Mouse (Mus musculus) G1E (cell line): Measurements from ENCODE around the gene Cux1. TPM values are rescaled to one million over a fixed set of nuclear protein-coding genes. Genes with fewer than 3 reads are reported as not detected.

Experiments
- ATAC-seq: 2 replicates; pipeline ENCODE4 v1.8.0; 2016; ENCODE audit warnings: mild to moderate bottlenecking; ENCODE audit not compliant: insufficient number of reproducible peaks, poor library complexity, low FRiP score, severe bottlenecking; ENCODE audit errors: extremely low read depth
- DNase-seq: peaks from one replicate; pipeline ENCODE4 v3.0.0; 2012; ENCODE audit warnings: low spot score
- H3K27me3 ChIP-seq: 2 replicates; pipeline ENCODE4 v1.6.1; 2012; ENCODE audit warnings: mild to moderate bottlenecking, low read length, inconsistent platforms; ENCODE audit not compliant: insufficient read depth
- H3K36me3 ChIP-seq: replicated peaks from 2 replicates; pipeline ENCODE3; 2012; ENCODE audit warnings: mild to moderate bottlenecking, inconsistent platforms
- H3K4me1 ChIP-seq: 2 replicates; pipeline ENCODE4 v1.6.1; 2012; ENCODE audit warnings: low read depth, low read length, inconsistent platforms, mixed read lengths; ENCODE audit not compliant: insufficient read depth
- H3K4me3 ChIP-seq: 2 replicates; pipeline ENCODE4 v1.5.1; 2012; ENCODE audit warnings: low read depth, mild to moderate bottlenecking, inconsistent platforms, low read length, moderate library complexity, mixed read lengths
- H3K9me3 ChIP-seq: replicated peaks from 2 replicates; pipeline ENCODE4 v1.6.1; 2012; ENCODE audit warnings: inconsistent platforms
- CTCF ChIP-seq: IDR thresholded peaks from 2 replicates; pipeline ENCODE4 v1.5.1; 2012; ENCODE audit warnings: low read depth, low read length, inconsistent platforms, mixed read lengths
- GATA1 ChIP-seq: IDR thresholded peaks from 2 replicates; pipeline ENCODE4 v1.6.1; 2012; ENCODE audit warnings: borderline replicate concordance, low read length, inconsistent platforms, mixed read lengths
- GATA2 ChIP-seq: IDR thresholded peaks from 2 replicates; pipeline ENCODE4 v1.6.1; 2012; ENCODE audit warnings: low read depth, low read length, inconsistent platforms, borderline replicate concordance
- POLR2AphosphoS5 ChIP-seq: IDR thresholded peaks from 2 replicates; pipeline ENCODE4 v1.6.1; 2012; ENCODE audit warnings: low read depth, low read length, inconsistent platforms; ENCODE audit not compliant: insufficient replicate concordance
- TAL1 ChIP-seq: conservative IDR thresholded peaks from 2 replicates; pipeline ENCODE4 v1.6.1; 2012; ENCODE audit warnings: low read depth, low read length, inconsistent platforms, mixed read lengths
- polyA plus RNA-seq: library from polyadenylated mRNA; stranded (reverse); fragments of >175 nt; gene quantifications from 2 replicates; pipeline ENCODE4 v1.2.3, GENCODE M21; 2012
- total RNA-seq, 2 experiments: library from RNA; stranded (forward) in 1 of 2; stranded (reverse) in 1 of 2; fragments of 200-1000 nt in 1 of 2; fragments of >200 nt in 1 of 2; fragmentation: Nextera tagmentation in 1 of 2; gene quantifications; 2 replicates each; pipeline ENCODE4 v1.2.3; 2014 to 2017

The Cux1 gene
- total and polyA plus RNA-seq, 3 experiments = 0.03 to 0.11 TPM; not detected in 1

DNA sequence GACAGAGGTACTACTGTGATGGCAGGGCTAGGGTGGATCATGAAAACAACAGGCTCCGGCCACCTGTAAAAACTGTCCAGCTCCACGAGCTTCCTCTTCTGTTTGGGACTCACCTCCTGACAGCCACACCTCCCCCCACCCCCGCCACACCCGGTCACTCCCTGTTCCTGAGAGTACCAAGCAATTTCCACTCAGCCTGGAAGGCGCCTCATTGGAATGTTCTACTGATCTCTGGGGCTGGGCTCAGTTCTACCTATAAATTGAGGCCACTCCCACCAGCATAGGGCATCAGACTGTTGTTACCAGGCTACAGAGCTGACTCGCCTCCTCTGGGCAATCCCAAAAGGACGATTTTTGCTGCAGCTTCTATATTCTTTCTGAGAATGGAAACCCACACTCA lies 171.0 kb downstream of the Cux1 start:
- ATAC-seq (no peak), DNase-seq (no peak)
- no peaks in the 10 kb centered on the region for H3K9me3 ChIP-seq
- no peaks in the 10 kb centered on the region for H3K36me3 ChIP-seq
- H3K4me3 ChIP-seq = no peak overlapping the region
- peaks cover 4% of the 10 kb centered on the region for H3K27me3 ChIP-seq
- TF ChIP-seq GATA1 (no peak), CTCF (no peak), GATA2 (no peak), POLR2AphosphoS5 (no peak), TAL1 (no peak)
- no peaks in the 10 kb centered on the region for H3K4me1 ChIP-seq

DNA sequence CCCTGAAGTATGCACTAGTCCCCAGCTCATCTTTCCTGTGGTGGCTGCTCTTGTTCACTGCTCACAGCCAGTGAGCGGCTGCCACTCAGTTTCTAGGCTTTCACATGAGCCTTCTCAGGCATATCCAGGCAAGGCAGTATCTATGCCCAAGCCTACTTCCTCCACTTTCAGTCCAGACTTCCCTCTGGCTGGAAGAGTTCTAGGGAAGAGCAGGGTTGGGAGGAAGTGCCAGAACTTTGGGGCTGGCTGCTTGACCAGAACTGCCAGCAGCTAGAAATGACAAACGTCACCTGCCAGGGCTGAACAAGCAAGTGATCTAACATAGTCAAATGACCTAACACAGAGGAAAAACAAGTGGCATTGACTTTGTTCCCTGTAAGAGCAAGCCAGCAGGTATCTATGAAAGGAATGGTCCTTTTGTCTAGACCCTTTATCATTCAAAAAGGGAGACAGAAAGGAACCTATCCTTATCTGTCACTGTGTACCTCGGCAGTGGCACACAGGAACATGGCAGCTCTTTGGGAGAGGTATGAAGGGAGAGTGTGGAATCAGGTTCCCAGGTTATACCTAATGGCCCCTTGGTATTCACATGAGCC lies 171.6 kb downstream of the Cux1 start:
- H3K4me1 ChIP-seq = no peaks in the 10 kb centered on the region
- DNase-seq = no peak
- peaks cover 4% of the 10 kb centered on the region for H3K27me3 ChIP-seq
- no peak for ATAC-seq
- H3K36me3 ChIP-seq = no peaks in the 10 kb centered on the region
- no peak overlapping the region for H3K4me3 ChIP-seq
- H3K9me3 ChIP-seq = no peaks in the 10 kb centered on the region
- TF ChIP-seq GATA1 = no peak
- TF ChIP-seq TAL1 = no peak
- TF ChIP-seq GATA2 = no peak
- TF ChIP-seq CTCF = no peak
- TF ChIP-seq POLR2AphosphoS5 = no peak

DNA sequence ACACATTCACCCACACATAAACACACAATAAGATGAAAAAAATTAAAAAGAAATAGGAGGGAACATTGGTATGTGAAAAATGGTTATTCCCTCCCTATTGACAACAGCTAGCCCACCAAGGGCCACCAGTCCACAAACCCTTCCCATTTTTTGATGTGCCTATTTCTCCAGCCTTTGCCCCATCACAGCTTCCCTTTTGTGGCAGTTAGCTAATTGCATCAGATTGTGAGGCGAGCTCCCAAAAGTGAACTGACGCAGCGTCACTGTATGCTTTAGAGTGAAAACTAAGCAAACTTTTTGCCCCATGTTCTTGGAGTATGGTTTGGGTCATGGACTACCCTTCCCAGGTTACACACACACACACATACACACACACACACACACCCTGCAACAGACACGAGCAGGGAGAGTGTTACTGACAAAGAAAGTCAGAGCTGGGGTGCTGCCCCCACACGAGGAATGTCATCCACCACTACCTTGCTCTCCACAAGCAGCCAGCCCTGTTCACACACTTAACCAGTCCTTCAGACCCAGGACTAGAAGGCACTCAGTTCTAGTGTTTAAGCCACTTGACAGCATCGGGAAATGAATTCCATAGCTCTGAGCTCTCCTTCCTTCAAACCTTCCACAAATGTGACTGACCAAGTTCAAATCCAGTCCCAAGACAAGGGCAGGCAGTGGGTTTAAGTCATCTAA lies 172.6 kb downstream of the Cux1 start:
- Histone ChIP-seq H3K27me3 (peaks cover 4% of the 10 kb centered on the region), H3K4me1 (no peaks in the 10 kb centered on the region), H3K9me3 (no peaks in the 10 kb centered on the region), H3K36me3 (no peaks in the 10 kb centered on the region), H3K4me3 (no peak overlapping the region)
- TF ChIP-seq GATA2 = no peak
- no peak for ATAC-seq
- DNase-seq = no peak

DNA sequence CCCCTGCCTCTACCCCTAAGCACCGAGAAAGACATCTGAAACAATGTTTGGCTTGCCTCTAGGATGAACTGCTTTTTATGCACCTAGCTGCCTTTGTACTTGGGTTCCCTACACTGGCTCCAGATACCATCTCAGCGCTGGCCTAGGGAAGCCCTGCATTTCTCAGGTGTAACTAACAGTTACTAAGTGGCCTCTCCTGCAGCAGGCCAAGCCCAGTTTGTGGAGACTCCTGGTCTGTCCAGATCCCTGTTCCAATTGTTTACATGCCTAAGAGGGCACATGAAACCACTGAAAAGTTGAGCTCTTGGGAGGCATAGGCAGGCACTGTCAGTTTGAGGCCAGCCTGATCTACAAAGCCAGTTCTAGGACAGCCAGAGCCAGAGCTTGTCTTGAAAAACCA lies 173.7 kb downstream of the Cux1 start:
- H3K4me3 ChIP-seq = no peak overlapping the region
- no peak for TF ChIP-seq TAL1
- TF ChIP-seq GATA1 = no peak
- no peak for TF ChIP-seq CTCF
- TF ChIP-seq POLR2AphosphoS5 = no peak
- no peak for TF ChIP-seq GATA2
- no peaks in the 10 kb centered on the region for H3K4me1 ChIP-seq
- ATAC-seq (no peak), DNase-seq (no peak)
- no peaks in the 10 kb centered on the region for H3K9me3 ChIP-seq
- peaks cover 4% of the 10 kb centered on the region for H3K27me3 ChIP-seq
- no peaks in the 10 kb centered on the region for H3K36me3 ChIP-seq

DNA sequence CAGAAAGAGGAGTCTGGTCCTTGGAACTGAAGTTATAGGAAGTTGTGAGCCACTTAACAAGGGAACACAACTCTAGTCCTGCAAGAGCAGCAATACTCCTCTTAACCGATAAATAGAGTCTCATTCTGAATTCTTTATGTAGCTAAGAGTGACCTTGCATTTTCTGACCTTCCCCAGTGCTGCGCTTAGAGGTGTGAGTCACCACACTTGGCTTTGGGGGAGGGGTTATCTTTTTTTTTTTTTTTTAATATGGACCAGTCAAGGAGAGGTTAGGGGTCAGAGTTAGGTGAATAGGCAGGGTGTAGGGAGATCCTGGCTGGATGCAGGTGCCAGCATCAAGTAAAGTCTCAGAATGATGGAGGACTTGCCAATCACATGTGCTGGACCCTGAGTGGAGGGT lies 180.5 kb downstream of the Cux1 start:
- no peak for TF ChIP-seq GATA2
- no peak for TF ChIP-seq TAL1
- no peak for TF ChIP-seq CTCF
- no peak for TF ChIP-seq POLR2AphosphoS5
- TF ChIP-seq GATA1 = no peak
- Histone ChIP-seq H3K4me1 (no peaks in the 10 kb centered on the region), H3K9me3 (no peaks in the 10 kb centered on the region), H3K27me3 (no peaks in the 10 kb centered on the region; the same call in 1 of the 2 replicates), H3K36me3 (no peaks in the 10 kb centered on the region), H3K4me3 (no peak overlapping the region)
- DNase-seq = no peak
- ATAC-seq = no peak

DNA sequence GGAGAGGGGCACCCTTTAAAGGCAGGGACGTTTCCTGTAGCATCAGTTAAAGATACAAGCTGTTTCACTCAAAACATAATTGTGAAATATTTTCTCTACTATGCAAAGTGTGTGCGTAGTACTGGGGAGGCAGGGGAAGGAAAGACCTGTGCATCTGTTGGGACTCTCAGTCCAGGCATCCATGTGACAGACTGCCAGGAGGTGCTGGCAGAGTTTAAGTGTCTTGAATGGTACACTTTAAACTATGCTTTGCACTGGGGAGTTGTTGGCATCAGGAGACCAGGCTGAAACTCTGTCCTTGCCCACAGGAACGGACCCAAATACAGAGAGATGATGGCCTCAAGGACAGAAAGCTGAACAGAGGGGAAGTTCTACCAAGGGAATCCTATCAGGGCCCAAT lies 182.1 kb downstream of the Cux1 start:
- no peaks in the 10 kb centered on the region for H3K36me3 ChIP-seq
- H3K4me3 ChIP-seq = no peak overlapping the region
- no peaks in the 10 kb centered on the region for H3K9me3 ChIP-seq
- ATAC-seq = no peak
- H3K27me3 ChIP-seq = no peaks in the 10 kb centered on the region; the same call in 1 of the 2 replicates
- H3K4me1 ChIP-seq = no peaks in the 10 kb centered on the region
- no peak for TF ChIP-seq GATA1
- no peak for DNase-seq
